Mouse (Mus musculus) left cerebral cortex, postnatal 25 days (tissue): ENCODE measurements at regions not wholly inside any gene's neighbourhood (a gene's known extent, or its start where the extent isn't known, plus 50 kb on each side); places are given as distances from the start of the nearest gene placed in this dataset.

Experiments
- DNase-seq, 2 experiments: peaks; one replicate each; pipeline ENCODE4 v3.0.0; 2022; ENCODE audit warnings: low spot score in 2 of 2, mixed read lengths in 1 of 2
- intact Hi-C: fragments of 180-260 bp; cut with DNase I; formaldehyde crosslinking; loops from one replicate; pipeline ENCODE4 v1.15.1; 2025

- intact Hi-C loops = no loop called here
- no peak for DNase-seq
Observed at GRCm38 (mm10) chr14:103895261-103895660, 51.1 kb upstream of the Ednrb start.
